Mouse (Mus musculus): ENCODE data around the gene Kcnh1. TPM values are rescaled to one million over a fixed set of nuclear protein-coding genes. Genes with fewer than 3 reads are reported as not detected.

The Kcnh1 gene
- total RNA-seq, 2 experiments from 2014 or later = 37.4 to 39.1 TPM

- DNase-seq = no peak
These were observed 78.3 kb downstream of the Kcnh1 start for GRCm38 (mm10) chr1:192268878-192269277.

- no peak for DNase-seq
These were observed 79.3 kb downstream of the Kcnh1 start for GRCm38 (mm10) chr1:192269911-192270310.

DNA sequence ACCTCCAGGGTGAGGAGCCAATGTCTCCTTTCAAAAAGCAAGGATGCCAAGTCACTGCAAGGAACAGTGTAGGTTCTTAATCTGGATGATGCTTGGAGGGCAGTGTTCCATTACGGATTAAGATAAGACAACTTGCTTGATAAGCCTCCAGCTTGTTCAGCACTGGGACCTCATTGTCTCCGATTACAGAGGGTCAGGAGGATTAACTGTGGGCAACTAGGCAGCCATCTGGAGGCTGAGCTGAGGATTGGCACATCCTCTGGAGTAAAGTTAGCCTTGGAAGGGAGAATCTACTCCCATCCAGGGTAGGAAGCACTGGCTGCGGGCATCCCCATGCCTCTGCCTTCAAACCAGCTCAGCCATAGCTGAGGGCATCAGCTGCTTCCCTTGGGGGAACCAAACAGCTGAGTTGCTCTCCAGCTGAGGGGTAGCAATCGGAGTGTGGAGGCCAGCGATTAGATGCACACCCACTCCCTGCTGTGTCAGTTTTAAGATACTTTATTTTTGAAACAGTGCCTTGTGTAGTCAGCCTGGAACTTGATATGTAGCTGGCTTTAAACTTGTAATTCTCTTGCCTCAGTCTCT lies 87.3 kb downstream of the Kcnh1 start:
- DNase-seq = no peak

DNA sequence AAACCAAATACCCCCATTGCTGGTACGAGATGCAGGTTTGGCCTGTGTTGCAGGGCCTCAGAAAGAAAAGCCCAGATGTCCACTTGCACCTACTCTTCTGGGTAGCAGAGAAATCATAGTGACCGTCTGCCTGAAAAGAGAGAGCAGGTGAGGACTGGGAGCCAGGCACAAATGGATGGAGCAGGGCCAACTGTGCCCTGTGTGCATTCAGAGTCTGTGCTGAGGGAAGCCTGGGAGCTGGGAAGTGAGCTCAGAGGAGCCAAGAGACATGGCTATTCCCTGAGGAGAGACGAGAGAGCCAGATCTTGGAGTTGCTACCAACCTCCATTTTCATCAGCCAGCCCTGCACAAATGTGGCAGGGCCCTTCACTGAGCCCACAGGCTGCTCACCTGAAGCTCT lies 93.8 kb downstream of the Kcnh1 start:
- DNase-seq = no peak

- DNase-seq = no peak
These were observed 94.4 kb downstream of the Kcnh1 start for GRCm38 (mm10) chr1:192284950-192285349.

GRCm38 (mm10) chr1:192288456-192288855 lies 97.9 kb downstream of the Kcnh1 start:
- no peak for DNase-seq

DNA sequence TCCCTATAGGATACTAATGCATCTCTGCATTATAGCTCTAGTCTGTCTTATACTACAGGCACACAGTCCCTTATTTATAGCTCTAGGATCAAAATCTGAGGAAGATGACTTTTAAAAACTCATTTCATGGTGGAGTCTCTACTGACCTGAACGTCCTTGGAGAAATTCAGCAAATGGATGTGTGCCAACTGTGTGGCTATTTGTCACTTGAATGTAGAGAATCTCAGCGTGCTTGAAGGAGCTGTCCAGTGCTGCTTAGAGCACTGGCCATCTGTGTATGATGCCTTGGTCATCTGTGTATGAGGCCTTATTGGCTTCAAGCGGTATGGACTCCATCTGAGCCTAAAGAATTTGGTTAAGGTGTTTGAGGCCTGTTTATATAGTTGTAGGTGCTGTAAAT lies 100.7 kb downstream of the Kcnh1 start:
- DNase-seq = no peak

- no peak for DNase-seq
These were observed 102.8 kb downstream of the Kcnh1 start for GRCm38 (mm10) chr1:192293391-192293790.

DNA sequence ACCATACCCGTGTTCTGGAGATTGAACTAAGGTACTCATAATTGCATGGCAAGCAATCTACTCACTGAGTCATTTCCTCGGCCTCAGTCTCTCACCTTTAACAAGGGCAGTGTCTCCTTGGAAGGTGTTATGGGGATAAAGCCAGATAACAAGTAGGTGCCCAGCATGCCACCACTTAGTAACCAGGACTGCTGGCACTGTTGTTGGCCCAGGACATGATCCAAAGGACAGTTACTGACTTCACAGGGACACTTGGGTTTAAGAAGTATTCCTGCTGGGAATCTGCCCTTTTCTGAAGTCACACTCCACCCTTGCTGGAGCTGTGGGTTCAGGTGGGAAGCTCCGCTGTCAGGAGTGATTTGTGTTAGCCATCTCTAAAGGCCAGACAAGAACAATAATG lies 103.3 kb downstream of the Kcnh1 start:
- no peak for DNase-seq

- no peak for DNase-seq
These were observed 104.8 kb downstream of the Kcnh1 start for GRCm38 (mm10) chr1:192295243-192295860.

GRCm38 (mm10) chr1:192295902-192296301 lies 105.3 kb downstream of the Kcnh1 start:
- DNase-seq = no peak

DNA sequence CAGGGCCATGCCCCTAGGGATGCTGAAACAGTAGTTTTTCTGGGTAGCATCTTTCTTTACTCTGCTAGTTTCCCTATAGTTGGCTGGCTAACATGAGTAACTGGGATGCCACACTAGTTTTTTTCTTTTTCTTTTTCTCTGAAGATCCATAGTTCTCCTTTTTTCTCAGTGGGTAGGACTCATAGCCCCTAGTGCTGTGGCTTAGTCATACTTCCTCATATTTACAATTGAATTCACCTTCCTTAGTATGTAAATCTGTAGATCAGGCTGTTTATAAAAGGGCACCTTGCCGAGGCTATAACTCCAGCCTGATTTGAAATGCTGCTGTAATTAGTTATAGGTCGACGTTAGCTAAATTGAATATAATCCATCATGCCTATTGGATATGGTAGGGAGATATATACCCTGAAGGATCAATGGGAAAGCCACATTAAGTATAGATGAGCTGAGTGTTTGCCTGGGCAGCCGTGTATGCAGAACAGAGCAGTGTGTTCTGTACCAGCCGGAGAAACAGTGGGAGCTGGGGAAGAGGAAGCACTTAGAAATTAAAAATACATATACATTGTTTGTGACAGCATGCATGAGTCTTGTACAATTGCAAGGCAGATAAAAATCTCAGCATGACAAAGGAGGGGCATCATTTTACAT lies 107.0 kb downstream of the Kcnh1 start:
- DNase-seq = no peak

DNA sequence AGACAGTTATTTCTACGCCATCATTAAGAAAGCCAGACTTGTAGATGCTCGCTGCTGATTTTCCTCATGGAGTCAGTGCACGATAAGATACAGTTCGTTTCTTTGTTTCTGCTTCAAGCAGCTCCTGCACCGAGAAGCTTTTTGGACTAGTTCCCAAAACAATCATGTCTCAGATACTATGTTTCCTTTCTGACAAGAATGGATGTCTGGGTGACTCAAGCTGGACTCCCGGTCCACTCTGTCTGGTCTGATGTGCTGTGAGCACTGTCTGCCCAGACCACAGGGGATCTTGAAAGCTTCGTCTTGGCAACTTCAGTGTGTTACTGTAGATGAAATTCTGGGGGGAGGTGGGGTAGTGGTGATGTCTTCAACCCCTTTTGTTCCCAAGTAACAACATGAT lies 109.8 kb downstream of the Kcnh1 start:
- no peak for DNase-seq

GRCm38 (mm10) chr1:192303615-192304014 lies 113.0 kb downstream of the Kcnh1 start:
- DNase-seq = no peak

- DNase-seq = no peak
These were observed 114.6 kb downstream of the Kcnh1 start for GRCm38 (mm10) chr1:192305155-192305554.

- no peak for DNase-seq
These were observed 116.5 kb downstream of the Kcnh1 start for GRCm38 (mm10) chr1:192307055-192307454.

DNA sequence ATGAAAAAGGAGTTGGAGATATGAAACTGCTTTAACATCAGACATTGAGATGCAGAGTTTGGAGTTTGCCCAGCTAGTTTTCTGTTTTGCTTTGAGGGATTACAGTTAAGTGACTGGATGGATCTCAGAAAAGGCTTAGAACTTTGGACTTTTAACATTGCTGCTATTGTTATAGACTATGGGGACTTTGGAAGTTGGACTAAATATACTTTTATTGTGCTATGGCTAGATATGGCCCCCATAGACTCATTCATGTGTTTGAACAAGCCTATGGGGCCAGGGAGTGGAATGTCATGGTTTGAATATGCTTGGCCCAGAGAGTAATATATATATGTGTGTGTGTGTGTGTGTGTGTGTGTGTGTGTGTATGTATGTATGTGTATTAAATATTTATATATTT lies 120.7 kb downstream of the Kcnh1 start:
- DNase-seq = no peak

- no peak for DNase-seq
These were observed 121.4 kb downstream of the Kcnh1 start for GRCm38 (mm10) chr1:192311851-192312438.

DNA sequence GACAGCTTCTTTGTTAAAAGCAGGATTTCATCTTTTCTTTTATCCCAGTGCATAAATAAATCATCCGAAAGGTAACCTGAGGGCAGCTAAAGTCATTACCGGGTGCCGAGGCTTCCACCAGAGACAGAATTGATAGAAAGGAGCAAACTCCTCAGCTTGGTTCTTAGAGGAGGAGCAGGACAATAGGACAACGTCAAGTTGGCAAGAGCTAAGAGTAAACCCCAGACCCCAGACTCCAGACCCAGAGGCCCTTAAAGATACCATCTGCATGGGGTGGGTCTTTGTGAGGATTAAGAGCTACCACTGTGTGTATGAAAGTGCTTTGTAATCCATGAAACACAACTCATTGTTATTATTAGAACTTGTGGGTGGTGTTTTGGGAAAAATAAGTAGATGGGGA lies 121.9 kb downstream of the Kcnh1 start:
- DNase-seq = no peak

- no peak for DNase-seq
These were observed 122.4 kb downstream of the Kcnh1 start for GRCm38 (mm10) chr1:192312998-192313397.

DNA sequence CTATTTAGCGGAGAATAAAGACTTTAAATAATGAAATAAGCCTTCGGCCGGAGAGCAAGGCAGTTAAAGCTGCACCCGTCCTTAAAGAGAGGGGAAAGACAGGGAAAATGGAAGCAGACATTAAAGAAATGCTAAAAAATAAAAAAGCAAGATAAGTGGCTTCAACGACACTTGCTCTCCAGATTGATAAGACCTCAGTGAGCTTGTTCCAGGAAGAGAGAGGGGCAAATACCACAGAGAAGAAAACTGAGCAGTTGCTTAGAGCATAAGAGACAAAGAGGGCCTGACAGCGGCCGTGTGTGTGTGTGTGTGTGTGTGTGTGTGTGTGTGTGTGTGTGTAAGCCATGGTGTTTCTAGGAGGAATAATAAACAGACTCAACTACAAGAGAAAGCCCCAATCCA lies 123.0 kb downstream of the Kcnh1 start:
- DNase-seq = no peak

GRCm38 (mm10) chr1:192314044-192314443 lies 123.5 kb downstream of the Kcnh1 start:
- DNase-seq = no peak

DNA sequence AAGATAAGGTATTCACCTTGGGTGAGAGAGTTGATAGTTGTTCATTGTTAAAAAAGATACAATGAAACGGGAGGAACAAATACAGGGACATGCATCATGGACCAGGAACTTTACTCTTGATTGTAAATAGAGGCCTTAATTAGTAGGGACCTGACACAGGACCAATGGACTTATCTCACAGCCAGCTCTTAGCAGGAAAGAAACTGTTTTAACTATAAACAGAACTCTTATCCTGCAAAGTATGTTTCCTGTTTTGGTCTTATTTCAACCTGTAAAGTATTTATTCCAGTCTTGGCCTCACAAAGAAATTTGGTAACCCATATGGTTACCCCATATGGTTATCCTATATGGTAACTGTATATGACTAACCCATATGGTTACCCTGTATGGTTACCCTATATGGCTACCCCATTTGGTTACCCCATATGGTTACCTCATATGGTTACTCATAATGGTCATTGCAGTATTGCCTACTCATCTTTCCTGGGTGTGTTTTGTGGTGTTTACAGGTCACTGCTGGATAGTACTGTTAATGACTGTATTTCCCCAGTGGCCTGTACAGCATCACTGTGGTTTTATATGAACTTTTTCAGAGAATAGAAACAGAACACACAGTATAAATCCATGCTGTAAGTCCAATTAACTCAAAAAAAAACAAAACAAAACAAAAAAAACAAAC lies 125.0 kb downstream of the Kcnh1 start:
- no peak for DNase-seq
